Mouse (Mus musculus) MEL (cell line): Measurements from ENCODE around the gene Brsk2. TPM values are rescaled to one million over a fixed set of nuclear protein-coding genes. Genes with fewer than 3 reads are reported as not detected.

ENCODE experiments used
- DNase-seq: peaks from one replicate; pipeline ENCODE4 v3.0.0; 2011; ENCODE audit warnings: low read depth, low spot score
- H3K27ac ChIP-seq: 2 replicates; pipeline ENCODE4 v1.5.1; 2012; ENCODE audit warnings: low read depth, mild to moderate bottlenecking, control low read depth, low read length, moderate library complexity; ENCODE audit not compliant: control insufficient read depth
- H3K27me3 ChIP-seq, 2 experiments: fragments of 150-350 bp in 1 of 2; sonication (generic) in 1 of 2; 2 replicates each; pipeline ENCODE4 v1.6.1; 2012; ENCODE audit warnings: low read length in 2 of 2, mild to moderate bottlenecking in 2 of 2, improper control_type of control experiment in 1 of 2, moderate library complexity in 1 of 2; ENCODE audit not compliant: insufficient read depth in 2 of 2, control insufficient read depth in 1 of 2
- H3K36me3 ChIP-seq, 2 experiments: 2 replicates each; pipeline ENCODE4 v1.6.1; 2012 to 2014; ENCODE audit warnings: low read length in 2 of 2, improper control_type of control experiment in 1 of 2, inconsistent platforms in 1 of 2, mild to moderate bottlenecking in 1 of 2; ENCODE audit not compliant: insufficient read depth in 2 of 2, control insufficient read depth in 1 of 2
- H3K4me1 ChIP-seq, 2 experiments: fragments of 150-350 bp in 1 of 2; sonication (generic) in 1 of 2; 2 replicates each; pipeline ENCODE4 v1.6.1; 2012; ENCODE audit warnings: low read length in 2 of 2, improper control_type of control experiment in 1 of 2, mild to moderate bottlenecking in 1 of 2; ENCODE audit not compliant: insufficient read depth in 2 of 2, control insufficient read depth in 1 of 2
- H3K4me3 ChIP-seq, 2 experiments: fragments of 150-350 bp in 1 of 2; sonication (generic) in 1 of 2; 2 replicates each; pipeline ENCODE4 v1.5.1; 2012; ENCODE audit warnings: low read depth in 2 of 2, low read length in 2 of 2, mild to moderate bottlenecking in 2 of 2, moderate library complexity in 2 of 2, control low read depth in 1 of 2, improper control_type of control experiment in 1 of 2; ENCODE audit not compliant: control insufficient read depth in 1 of 2, insufficient read depth in 1 of 2
- H3K79me2 ChIP-seq: 2 replicates; pipeline ENCODE4 v1.6.1; 2012; ENCODE audit warnings: mild to moderate bottlenecking, low read length, moderate library complexity; ENCODE audit not compliant: control insufficient read depth, poor library complexity, insufficient read depth
- H3K9ac ChIP-seq: 2 replicates; pipeline ENCODE4 v1.6.1; 2012; ENCODE audit warnings: low read depth, mild to moderate bottlenecking, control low read depth, low read length, moderate library complexity; ENCODE audit not compliant: control insufficient read depth, poor library complexity, severe bottlenecking
- H3K9me3 ChIP-seq: fragments of 150-350 bp; sonication (generic); replicated peaks from 2 replicates; pipeline ENCODE4 v1.6.1; 2012; ENCODE audit warnings: mild to moderate bottlenecking, low read length, improper control_type of control experiment, moderate library complexity; ENCODE audit not compliant: insufficient read depth
- BHLHE40 ChIP-seq: IDR thresholded peaks from 2 replicates; pipeline ENCODE4 v1.6.1; 2012; ENCODE audit warnings: low read depth, mild to moderate bottlenecking, inconsistent platforms, low read length, improper control_type of control experiment, borderline replicate concordance
- CHD2 ChIP-seq: IDR thresholded peaks from 2 replicates; pipeline ENCODE4 v1.6.1; 2011; ENCODE audit warnings: low read length, improper control_type of control experiment
- E2F4 ChIP-seq: IDR thresholded peaks from 2 replicates; pipeline ENCODE4 v1.6.1; 2011; ENCODE audit warnings: low read depth, low read length, improper control_type of control experiment, borderline replicate concordance
- ETS1 ChIP-seq: IDR thresholded peaks from 2 replicates; pipeline ENCODE4 v1.6.1; 2012; ENCODE audit warnings: low read depth, mild to moderate bottlenecking, inconsistent platforms, low read length, improper control_type of control experiment, moderate library complexity
- HCFC1 ChIP-seq: IDR thresholded peaks from 2 replicates; pipeline ENCODE4 v1.6.1; 2012; ENCODE audit warnings: low read depth, mild to moderate bottlenecking, inconsistent platforms, low read length, improper control_type of control experiment, moderate library complexity
- MAX ChIP-seq: IDR thresholded peaks from 2 replicates; pipeline ENCODE4 v1.6.1; 2011; ENCODE audit warnings: low read length, improper control_type of control experiment
- MAZ ChIP-seq: IDR thresholded peaks from 2 replicates; pipeline ENCODE4 v1.6.1; 2012; ENCODE audit warnings: low read depth, mild to moderate bottlenecking, inconsistent platforms, low read length, improper control_type of control experiment
- MXI1 ChIP-seq: IDR thresholded peaks from 2 replicates; pipeline ENCODE4 v1.6.1; 2011; ENCODE audit warnings: mild to moderate bottlenecking, low read depth, low read length, improper control_type of control experiment
- MYC ChIP-seq: IDR thresholded peaks from 2 replicates; pipeline ENCODE4 v1.6.1; 2011; ENCODE audit warnings: low read depth, mild to moderate bottlenecking, low read length, improper control_type of control experiment, moderate library complexity
- POLR2A ChIP-seq, 2 experiments: IDR thresholded peaks; 2 replicates each; pipeline ENCODE4 v1.6.1; 2011 to 2012; ENCODE audit warnings: low read length in 2 of 2, mild to moderate bottlenecking in 2 of 2, control low read depth in 1 of 2, improper control_type of control experiment in 1 of 2, low read depth in 1 of 2, moderate library complexity in 1 of 2; ENCODE audit not compliant: control insufficient read depth in 1 of 2, insufficient read depth in 1 of 2, poor library complexity in 1 of 2
- POLR2AphosphoS2 ChIP-seq: IDR thresholded peaks from 2 replicates; pipeline ENCODE4 v1.6.1; 2011; ENCODE audit warnings: low read length, improper control_type of control experiment
- RCOR1 ChIP-seq: IDR thresholded peaks from 2 replicates; pipeline ENCODE4 v1.6.1; 2012; ENCODE audit warnings: low read depth, mild to moderate bottlenecking, inconsistent platforms, low read length, improper control_type of control experiment
- TBP ChIP-seq: IDR thresholded peaks from 2 replicates; pipeline ENCODE4 v1.8.0; 2011; ENCODE audit warnings: low read depth, low read length, improper control_type of control experiment
- ZKSCAN1 ChIP-seq: IDR thresholded peaks from 2 replicates; pipeline ENCODE4 v1.6.1; 2012; ENCODE audit warnings: low read depth, mild to moderate bottlenecking, inconsistent platforms, low read length, improper control_type of control experiment, moderate library complexity
- ZMIZ1 ChIP-seq: IDR thresholded peaks from 2 replicates; pipeline ENCODE4 v1.6.1; 2012; ENCODE audit warnings: low read depth, mild to moderate bottlenecking, inconsistent platforms, low read length, improper control_type of control experiment, moderate library complexity
- polyA plus RNA-seq, 2 experiments: library from polyadenylated mRNA; stranded (reverse) in 1 of 2; unstranded in 1 of 2; fragments of >175 nt in 1 of 2; fragments of >200 nt in 1 of 2; gene quantifications; 2 replicates each; pipeline versions ENCODE4 v1.2.1 to v1.2.4; 2012; ENCODE audit warnings: low replicate concordance in 2 of 2, low read depth in 1 of 2; ENCODE audit not compliant: insufficient read length in 2 of 2, insufficient read depth in 1 of 2, missing spikeins in 1 of 2
- total RNA-seq: library from RNA; depleted of rRNA; stranded (reverse); fragments of 300-350 nt; gene quantifications from 2 replicates; pipeline ENCODE4 v1.2.3, GENCODE M21; 2012

Gene Brsk2
- total and polyA plus RNA-seq, 3 experiments = 0.13 to 0.19 TPM; not detected in 1

GRCm38 (mm10) chr7:141961491-141961890 is 11.9 kb downstream of the Brsk2 start:
- no peak for DNase-seq
- Histone ChIP-seq H3K9ac (no peak overlapping the region), H3K4me1 (no peaks in the 10 kb centered on the region), H3K79me2 (no peaks in the 10 kb centered on the region), H3K36me3 (no peaks in the 10 kb centered on the region), H3K27me3 (no peaks in the 10 kb centered on the region), H3K9me3 (no peaks in the 10 kb centered on the region), H3K27ac (no peak overlapping the region), H3K4me3 (no peak overlapping the region)
- no peak for TF ChIP-seq CHD2
- TF ChIP-seq MYC = no peak
- TF ChIP-seq MAX = no peak
- TF ChIP-seq TBP = no peak
- TF ChIP-seq ZKSCAN1 = no peak
- TF ChIP-seq MAZ = no peak
- no peak for TF ChIP-seq ETS1

- Histone ChIP-seq H3K9me3 (no peaks in the 10 kb centered on the region), H3K27ac (no peak overlapping the region), H3K36me3 (no peaks in the 10 kb centered on the region), H3K79me2 (no peaks in the 10 kb centered on the region), H3K27me3 (no peaks in the 10 kb centered on the region)
- no peak for TF ChIP-seq BHLHE40
- no peak for TF ChIP-seq ZMIZ1
- TF ChIP-seq MAZ = no peak
- no peak for TF ChIP-seq E2F4
- TF ChIP-seq, all 39 proteins: peak for 0
- no peak overlapping the region for H3K4me3 ChIP-seq
- H3K9ac ChIP-seq = no peak overlapping the region
- H3K4me1 ChIP-seq = no peaks in the 10 kb centered on the region
- no peak for DNase-seq
Measured at GRCm38 (mm10) chr7:141962521-141962920, 13.0 kb downstream of the Brsk2 start.

- DNase-seq = no peak
- H3K4me1 ChIP-seq = no peaks in the 10 kb centered on the region
- no peaks in the 10 kb centered on the region for H3K79me2 ChIP-seq
- H3K36me3 ChIP-seq = no peaks in the 10 kb centered on the region
- no peak overlapping the region for H3K27ac ChIP-seq
- TF ChIP-seq RCOR1 = no peak
- no peak for TF ChIP-seq POLR2A (IDR thresholded peaks at IDR 0.05; ENCODE audit: control insufficient read depth in 1 of 2, insufficient read depth in 1 of 2, low read depth in 1 of 2, low read length in 2 of 2, poor library complexity in 1 of 2)
- no peak for TF ChIP-seq POLR2AphosphoS2
- TF ChIP-seq MXI1 = no peak
- TF ChIP-seq HCFC1 = no peak
- TF ChIP-seq, all 39 proteins: peak for 0
- no peak overlapping the region for H3K9ac ChIP-seq
- no peaks in the 10 kb centered on the region for H3K27me3 ChIP-seq
- no peaks in the 10 kb centered on the region for H3K9me3 ChIP-seq
- H3K4me3 ChIP-seq = no peak overlapping the region
Measured at GRCm38 (mm10) chr7:141966281-141966680, 16.7 kb downstream of the Brsk2 start.
